Mouse (Mus musculus) MEL (cell line): ENCODE results near the gene Gys1. TPM values are rescaled to one million over a fixed set of nuclear protein-coding genes. Genes with fewer than 3 reads are reported as not detected.

Source experiments
- DNase-seq: peaks from one replicate; pipeline ENCODE4 v3.0.0; 2011; ENCODE audit warnings: low read depth, low spot score
- H3K27ac ChIP-seq: 2 replicates; pipeline ENCODE4 v1.5.1; 2012; ENCODE audit warnings: low read depth, mild to moderate bottlenecking, control low read depth, low read length, moderate library complexity; ENCODE audit not compliant: control insufficient read depth
- H3K27me3 ChIP-seq, 2 experiments: fragments of 150-350 bp in 1 of 2; sonication (generic) in 1 of 2; 2 replicates each; pipeline ENCODE4 v1.6.1; 2012; ENCODE audit warnings: low read length in 2 of 2, mild to moderate bottlenecking in 2 of 2, improper control_type of control experiment in 1 of 2, moderate library complexity in 1 of 2; ENCODE audit not compliant: insufficient read depth in 2 of 2, control insufficient read depth in 1 of 2
- H3K36me3 ChIP-seq, 2 experiments: 2 replicates each; pipeline ENCODE4 v1.6.1; 2012 to 2014; ENCODE audit warnings: low read length in 2 of 2, improper control_type of control experiment in 1 of 2, inconsistent platforms in 1 of 2, mild to moderate bottlenecking in 1 of 2; ENCODE audit not compliant: insufficient read depth in 2 of 2, control insufficient read depth in 1 of 2
- H3K4me1 ChIP-seq, 2 experiments: fragments of 150-350 bp in 1 of 2; sonication (generic) in 1 of 2; 2 replicates each; pipeline ENCODE4 v1.6.1; 2012; ENCODE audit warnings: low read length in 2 of 2, improper control_type of control experiment in 1 of 2, mild to moderate bottlenecking in 1 of 2; ENCODE audit not compliant: insufficient read depth in 2 of 2, control insufficient read depth in 1 of 2
- H3K4me3 ChIP-seq, 2 experiments: fragments of 150-350 bp in 1 of 2; sonication (generic) in 1 of 2; 2 replicates each; pipeline ENCODE4 v1.5.1; 2012; ENCODE audit warnings: low read depth in 2 of 2, low read length in 2 of 2, mild to moderate bottlenecking in 2 of 2, moderate library complexity in 2 of 2, control low read depth in 1 of 2, improper control_type of control experiment in 1 of 2; ENCODE audit not compliant: control insufficient read depth in 1 of 2, insufficient read depth in 1 of 2
- H3K79me2 ChIP-seq: 2 replicates; pipeline ENCODE4 v1.6.1; 2012; ENCODE audit warnings: mild to moderate bottlenecking, low read length, moderate library complexity; ENCODE audit not compliant: control insufficient read depth, poor library complexity, insufficient read depth
- H3K9ac ChIP-seq: 2 replicates; pipeline ENCODE4 v1.6.1; 2012; ENCODE audit warnings: low read depth, mild to moderate bottlenecking, control low read depth, low read length, moderate library complexity; ENCODE audit not compliant: control insufficient read depth, poor library complexity, severe bottlenecking
- H3K9me3 ChIP-seq: fragments of 150-350 bp; sonication (generic); replicated peaks from 2 replicates; pipeline ENCODE4 v1.6.1; 2012; ENCODE audit warnings: mild to moderate bottlenecking, low read length, improper control_type of control experiment, moderate library complexity; ENCODE audit not compliant: insufficient read depth
- BHLHE40 ChIP-seq: IDR thresholded peaks from 2 replicates; pipeline ENCODE4 v1.6.1; 2012; ENCODE audit warnings: low read depth, mild to moderate bottlenecking, inconsistent platforms, low read length, improper control_type of control experiment, borderline replicate concordance
- CHD1 ChIP-seq: IDR thresholded peaks from 2 replicates; pipeline ENCODE4 v1.6.1; 2012; ENCODE audit warnings: low read depth, mild to moderate bottlenecking, inconsistent platforms, low read length, improper control_type of control experiment
- CHD2 ChIP-seq: IDR thresholded peaks from 2 replicates; pipeline ENCODE4 v1.6.1; 2011; ENCODE audit warnings: low read length, improper control_type of control experiment
- CTCF ChIP-seq, 3 experiments: IDR thresholded peaks in 2 of 3; conservative IDR thresholded peaks in 1 of 3; 2 replicates each; pipeline ENCODE4 v1.5.1; 2011 to 2012; ENCODE audit warnings: low read length in 3 of 3, low read depth in 2 of 3, mild to moderate bottlenecking in 2 of 3, improper control_type of control experiment in 1 of 3, inconsistent platforms in 1 of 3, mixed read lengths in 1 of 3, moderate library complexity in 1 of 3; ENCODE audit not compliant: control insufficient read depth in 1 of 3, insufficient read depth in 1 of 3, poor library complexity in 1 of 3, severe bottlenecking in 1 of 3
- E2F4 ChIP-seq: IDR thresholded peaks from 2 replicates; pipeline ENCODE4 v1.6.1; 2011; ENCODE audit warnings: low read depth, low read length, improper control_type of control experiment, borderline replicate concordance
- ELF1 ChIP-seq: IDR thresholded peaks from 2 replicates; pipeline ENCODE4 v1.6.1; 2014; ENCODE audit warnings: low read depth, mild to moderate bottlenecking, inconsistent platforms, low read length, improper control_type of control experiment, moderate library complexity
- EP300 ChIP-seq, 2 experiments: IDR thresholded peaks; 2 replicates each; pipeline ENCODE4 v1.6.1; 2011; ENCODE audit warnings: improper control_type of control experiment in 2 of 2, low read length in 2 of 2, low read depth in 1 of 2, mild to moderate bottlenecking in 1 of 2
- ETS1 ChIP-seq: IDR thresholded peaks from 2 replicates; pipeline ENCODE4 v1.6.1; 2012; ENCODE audit warnings: low read depth, mild to moderate bottlenecking, inconsistent platforms, low read length, improper control_type of control experiment, moderate library complexity
- GABPA ChIP-seq: IDR thresholded peaks from 2 replicates; pipeline ENCODE4 v1.6.1; 2012; ENCODE audit warnings: low read depth, mild to moderate bottlenecking, inconsistent platforms, low read length, improper control_type of control experiment, moderate library complexity
- HCFC1 ChIP-seq: IDR thresholded peaks from 2 replicates; pipeline ENCODE4 v1.6.1; 2012; ENCODE audit warnings: low read depth, mild to moderate bottlenecking, inconsistent platforms, low read length, improper control_type of control experiment, moderate library complexity
- KAT2A ChIP-seq: conservative IDR thresholded peaks from 2 replicates; pipeline ENCODE4 v1.6.1; 2012; ENCODE audit warnings: low read depth, low read length, improper control_type of control experiment, inconsistent platforms
- MAFK ChIP-seq: IDR thresholded peaks from 2 replicates; pipeline ENCODE4 v1.6.1; 2011; ENCODE audit warnings: low read depth, mild to moderate bottlenecking, low read length, improper control_type of control experiment, borderline replicate concordance
- MAX ChIP-seq: IDR thresholded peaks from 2 replicates; pipeline ENCODE4 v1.6.1; 2011; ENCODE audit warnings: low read length, improper control_type of control experiment
- MAZ ChIP-seq: IDR thresholded peaks from 2 replicates; pipeline ENCODE4 v1.6.1; 2012; ENCODE audit warnings: low read depth, mild to moderate bottlenecking, inconsistent platforms, low read length, improper control_type of control experiment
- MEF2A ChIP-seq: IDR thresholded peaks from 2 replicates; pipeline ENCODE4 v1.6.1; 2014; ENCODE audit warnings: low read depth, mild to moderate bottlenecking, inconsistent platforms, low read length, improper control_type of control experiment; ENCODE audit not compliant: poor library complexity, insufficient replicate concordance, severe bottlenecking; ENCODE audit errors: extremely low read depth
- MXI1 ChIP-seq: IDR thresholded peaks from 2 replicates; pipeline ENCODE4 v1.6.1; 2011; ENCODE audit warnings: mild to moderate bottlenecking, low read depth, low read length, improper control_type of control experiment
- MYB ChIP-seq: IDR thresholded peaks from 2 replicates; pipeline ENCODE4 v1.6.1; 2011; ENCODE audit warnings: mild to moderate bottlenecking, low read depth, low read length, improper control_type of control experiment
- MYC ChIP-seq: IDR thresholded peaks from 2 replicates; pipeline ENCODE4 v1.6.1; 2011; ENCODE audit warnings: low read depth, mild to moderate bottlenecking, low read length, improper control_type of control experiment, moderate library complexity
- NELFE ChIP-seq: IDR thresholded peaks from 2 replicates; pipeline ENCODE4 v1.6.1; 2011; ENCODE audit warnings: low read depth, low read length, improper control_type of control experiment
- NRF1 ChIP-seq: IDR thresholded peaks from 2 replicates; pipeline ENCODE4 v1.6.1; 2014; ENCODE audit warnings: low read depth, mild to moderate bottlenecking, inconsistent platforms, low read length, improper control_type of control experiment, moderate library complexity; ENCODE audit not compliant: poor library complexity, insufficient read depth, severe bottlenecking
- POLR2A ChIP-seq, 2 experiments: IDR thresholded peaks; 2 replicates each; pipeline ENCODE4 v1.6.1; 2011 to 2012; ENCODE audit warnings: low read length in 2 of 2, mild to moderate bottlenecking in 2 of 2, control low read depth in 1 of 2, improper control_type of control experiment in 1 of 2, low read depth in 1 of 2, moderate library complexity in 1 of 2; ENCODE audit not compliant: control insufficient read depth in 1 of 2, insufficient read depth in 1 of 2, poor library complexity in 1 of 2
- POLR2AphosphoS2 ChIP-seq: IDR thresholded peaks from 2 replicates; pipeline ENCODE4 v1.6.1; 2011; ENCODE audit warnings: low read length, improper control_type of control experiment
- POLR2AphosphoS5 ChIP-seq: IDR thresholded peaks from 2 replicates; pipeline ENCODE4 v1.6.1; 2012; ENCODE audit warnings: low read depth, borderline replicate concordance, mild to moderate bottlenecking, inconsistent platforms, low read length, moderate library complexity, mixed read lengths
- RCOR1 ChIP-seq: IDR thresholded peaks from 2 replicates; pipeline ENCODE4 v1.6.1; 2012; ENCODE audit warnings: low read depth, mild to moderate bottlenecking, inconsistent platforms, low read length, improper control_type of control experiment
- SIN3A ChIP-seq: IDR thresholded peaks from 2 replicates; pipeline ENCODE4 v1.6.1; 2012; ENCODE audit warnings: low read length, improper control_type of control experiment, inconsistent platforms
- SMC3 ChIP-seq: IDR thresholded peaks from 2 replicates; pipeline ENCODE4 v1.6.1; 2011; ENCODE audit warnings: low read depth, low read length, improper control_type of control experiment
- TAL1 ChIP-seq: IDR thresholded peaks from 2 replicates; pipeline ENCODE4 v1.6.1; 2012; ENCODE audit warnings: mild to moderate bottlenecking, inconsistent platforms, low read length, moderate library complexity, mixed read lengths
- TBP ChIP-seq: IDR thresholded peaks from 2 replicates; pipeline ENCODE4 v1.8.0; 2011; ENCODE audit warnings: low read depth, low read length, improper control_type of control experiment
- TCF12 ChIP-seq: IDR thresholded peaks from 2 replicates; pipeline ENCODE4 v1.6.1; 2014; ENCODE audit warnings: low read depth, mild to moderate bottlenecking, inconsistent platforms, low read length, improper control_type of control experiment, moderate library complexity
- USF1 ChIP-seq: IDR thresholded peaks from 2 replicates; pipeline ENCODE4 v1.6.1; 2014; ENCODE audit warnings: low read depth, mild to moderate bottlenecking, inconsistent platforms, low read length, improper control_type of control experiment, moderate library complexity
- USF2 ChIP-seq, 2 experiments: IDR thresholded peaks; 2 replicates each; pipeline ENCODE4 v1.6.1; 2011 to 2012; ENCODE audit warnings: improper control_type of control experiment in 2 of 2, low read length in 2 of 2, borderline replicate concordance in 1 of 2, inconsistent platforms in 1 of 2, low read depth in 1 of 2, mild to moderate bottlenecking in 1 of 2; ENCODE audit not compliant: insufficient read depth in 1 of 2
- ZKSCAN1 ChIP-seq: IDR thresholded peaks from 2 replicates; pipeline ENCODE4 v1.6.1; 2012; ENCODE audit warnings: low read depth, mild to moderate bottlenecking, inconsistent platforms, low read length, improper control_type of control experiment, moderate library complexity
- ZMIZ1 ChIP-seq: IDR thresholded peaks from 2 replicates; pipeline ENCODE4 v1.6.1; 2012; ENCODE audit warnings: low read depth, mild to moderate bottlenecking, inconsistent platforms, low read length, improper control_type of control experiment, moderate library complexity
- ZNF384 ChIP-seq: IDR thresholded peaks from 2 replicates; pipeline ENCODE4 v1.6.1; 2012; ENCODE audit warnings: low read depth, mild to moderate bottlenecking, inconsistent platforms, low read length, improper control_type of control experiment
- polyA plus RNA-seq, 2 experiments: library from polyadenylated mRNA; stranded (reverse) in 1 of 2; unstranded in 1 of 2; fragments of >175 nt in 1 of 2; fragments of >200 nt in 1 of 2; gene quantifications; 2 replicates each; pipeline versions ENCODE4 v1.2.1 to v1.2.4; 2012; ENCODE audit warnings: low replicate concordance in 2 of 2, low read depth in 1 of 2; ENCODE audit not compliant: insufficient read length in 2 of 2, insufficient read depth in 1 of 2, missing spikeins in 1 of 2
- total RNA-seq: library from RNA; depleted of rRNA; stranded (reverse); fragments of 300-350 nt; gene quantifications from 2 replicates; pipeline ENCODE4 v1.2.3, GENCODE M21; 2012

The Gys1 gene
- total and polyA plus RNA-seq, 3 experiments: 12.8 to 46.9 TPM; not detected in 1

DNA sequence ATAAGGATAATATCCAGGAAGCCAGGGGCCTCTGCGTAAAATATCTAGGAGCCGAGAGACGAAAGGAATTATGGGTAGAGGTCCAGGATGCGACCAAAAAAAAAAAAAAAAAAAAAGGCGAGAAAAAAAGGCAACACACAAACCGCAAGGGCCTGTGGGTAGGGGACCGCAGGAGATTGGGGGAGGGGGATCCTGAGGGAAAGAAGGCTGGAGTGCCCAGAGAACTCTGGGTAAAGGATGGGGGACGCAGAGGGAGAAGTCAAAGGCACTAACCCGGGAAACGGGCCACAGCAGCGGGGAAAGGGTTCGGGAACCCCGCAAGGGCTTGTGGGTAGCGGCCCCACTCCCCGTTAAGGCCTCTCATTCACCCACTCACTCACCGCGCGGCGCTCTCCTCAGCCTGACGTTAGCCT lies 39.5 kb upstream of the Gys1 start:
- H3K4me1 ChIP-seq: peaks cover 5 to 19% of the 10 kb centered on the region in 2 experiments; a peak in 3 of 4 replicates
- no peaks in the 10 kb centered on the region for H3K9me3 ChIP-seq
- peaks cover 43% of the 10 kb centered on the region for H3K79me2 ChIP-seq
- peak overlapping the region; percentile 84 for H3K9ac ChIP-seq
- H3K4me3 ChIP-seq: peak overlapping the region; percentile 70 to 74
- H3K27ac ChIP-seq: peak overlapping the region; percentile 86
- TF ChIP-seq SIN3A: peak; percentile 58
- no peak for TF ChIP-seq KAT2A
- no peak for TF ChIP-seq MEF2A
- no peak for TF ChIP-seq MAFK
- TF ChIP-seq ZKSCAN1: no peak
- no peak for TF ChIP-seq USF2 (IDR thresholded peaks at IDR 0.05; ENCODE audit: borderline replicate concordance in 1 of 2, insufficient read depth in 1 of 2, low read depth in 1 of 2, low read length in 2 of 2)
- 0 out of 2 replicates have a peak, but pooled peaks have one; percentile 64 for TF ChIP-seq CHD1
- TF ChIP-seq MYC: no peak
- TF ChIP-seq ZNF384: peak; percentile 98
- TF ChIP-seq ETS1: peak; percentile 16; the same call in 1 of the 2 replicates
- TF ChIP-seq HCFC1: no peak; the same call in 1 of the 2 replicates
- TF ChIP-seq TAL1: no peak
- no peak for TF ChIP-seq MXI1
- TF ChIP-seq NELFE: no peak
- TF ChIP-seq TBP: no peak; the same call in 1 of the 2 replicates
- no peak for TF ChIP-seq POLR2A (IDR thresholded peaks at IDR 0.05; ENCODE audit: control insufficient read depth in 1 of 2, insufficient read depth in 1 of 2, low read depth in 1 of 2, low read length in 2 of 2, poor library complexity in 1 of 2)
- TF ChIP-seq EP300 (IDR thresholded peaks at IDR 0.05; ENCODE audit: low read depth in 1 of 2, low read length in 2 of 2): no peak
- no peak for TF ChIP-seq RCOR1
- no peak for TF ChIP-seq MYB
- TF ChIP-seq ZMIZ1: no peak
- TF ChIP-seq SMC3: no peak
- TF ChIP-seq MAX: no peak
- TF ChIP-seq POLR2AphosphoS5: no peak
- TF ChIP-seq USF1: no peak
- TF ChIP-seq ELF1: 0 out of 2 replicates have a peak, but pooled peaks have one; percentile 32
- TF ChIP-seq POLR2AphosphoS2: no peak
- TF ChIP-seq MAZ: no peak
- peak; percentile 14; the same call in 1 of the 2 replicates for TF ChIP-seq CHD2
- no peak for TF ChIP-seq NRF1
- TF ChIP-seq BHLHE40: no peak
- no peak for TF ChIP-seq E2F4
- TF ChIP-seq GABPA: no peak
- TF ChIP-seq CTCF (IDR thresholded peaks at IDR 0.05 in 2 of 3, conservative IDR thresholded peaks at IDR 0.05 in 1 of 3; ENCODE audit: control insufficient read depth in 1 of 3, insufficient read depth in 1 of 3, low read depth in 2 of 3, low read length in 3 of 3, poor library complexity in 1 of 3, severe bottlenecking in 1 of 3): no peak
- TF ChIP-seq TCF12: no peak
- DNase-seq: no peak
- H3K36me3 ChIP-seq: peaks cover 26 to 47% of the 10 kb centered on the region in 2 experiments
- H3K27me3 ChIP-seq: no peaks in the 10 kb centered on the region
